Mouse (Mus musculus) right cerebral cortex, postnatal 25 days (tissue): ENCODE data around the gene Copg2.
"Not testable (repeated sequence)": the region's sequence is repeated elsewhere in the genome, so short reads cannot be mapped to it uniquely, and the experiment has no call there.

Experiments used
- DNase-seq: peaks from one replicate; pipeline ENCODE4 v3.0.0; 2022

The Copg2 gene

GRCm38 (mm10) chr6:30805053-30805752, 91.4 kb downstream of the Copg2 start:
- DNase-seq, result no peak

- DNase-seq, result peak; percentile 34
Observed at GRCm38 (mm10) chr6:30804389-30805052, 92.1 kb downstream of the Copg2 start.

GRCm38 (mm10) chr6:30802915-30803314, 93.7 kb downstream of the Copg2 start:
- DNase-seq, result not testable (repeated sequence)

- no peak for DNase-seq
Observed at GRCm38 (mm10) chr6:30751209-30751608, 145.4 kb downstream of the Copg2 start.

GRCm38 (mm10) chr6:30750482-30750881, 146.1 kb downstream of the Copg2 start:
- no peak for DNase-seq

GRCm38 (mm10) chr6:30749892-30750291, 146.7 kb downstream of the Copg2 start:
- DNase-seq, result no peak

- no peak for DNase-seq
Observed at GRCm38 (mm10) chr6:30749042-30749689, 147.4 kb downstream of the Copg2 start.

- no peak for DNase-seq
Observed at GRCm38 (mm10) chr6:30748358-30748910, 148.2 kb downstream of the Copg2 start.

- DNase-seq, result no peak
Observed at GRCm38 (mm10) chr6:30747631-30748357, 148.8 kb downstream of the Copg2 start.

GRCm38 (mm10) chr6:30745591-30745990, 151.0 kb downstream of the Copg2 start:
- no peak for DNase-seq

- DNase-seq, result no peak
Observed at GRCm38 (mm10) chr6:30744846-30745245, 151.7 kb downstream of the Copg2 start.

GRCm38 (mm10) chr6:30739177-30739747, 157.3 kb downstream of the Copg2 start:
- peak; percentile 24 for DNase-seq

- DNase-seq, result peak; percentile 18
Observed at GRCm38 (mm10) chr6:30738464-30739006, 158.1 kb downstream of the Copg2 start.

- DNase-seq, result peak; percentile 81
Observed at GRCm38 (mm10) chr6:30737548-30738463, 158.8 kb downstream of the Copg2 start.

GRCm38 (mm10) chr6:30736864-30737547, 159.6 kb downstream of the Copg2 start:
- DNase-seq, result peak; percentile 73

- DNase-seq, result no peak
Observed at GRCm38 (mm10) chr6:30736372-30736762, 160.2 kb downstream of the Copg2 start.

- no peak for DNase-seq
Observed at GRCm38 (mm10) chr6:30735728-30736371, 160.7 kb downstream of the Copg2 start.

GRCm38 (mm10) chr6:30734988-30735727, 161.4 kb downstream of the Copg2 start:
- DNase-seq, result no peak

GRCm38 (mm10) chr6:30734465-30734864, 162.1 kb downstream of the Copg2 start:
- no peak for DNase-seq
